Mouse (Mus musculus): ENCODE measurements around the gene Hoxa3. TPM values are rescaled to one million over a fixed set of nuclear protein-coding genes. Genes with fewer than 3 reads are reported as not detected.

Gene Hoxa3
- polyA plus RNA-seq, 1 experiment from 2014 or later, result 3.4 TPM

GRCm38 (mm10) chr6:52246916-52247315 is 33.8 kb upstream of the Hoxa3 start:
- no peak overlapping the region for H3K27ac ChIP-seq (ENCODE audit: low read depth, low read length)
- H3K4me2 ChIP-seq (replicated peaks; ENCODE audit: low read depth), result peak overlapping the region; percentile 37; the same call in 1 of the 2 replicates

GRCm38 (mm10) chr6:52246403-52246803 is 33.3 kb upstream of the Hoxa3 start:
- Histone ChIP-seq H3K27ac (ENCODE audit: low read depth, low read length) (no peak overlapping the region), H3K9ac (ENCODE audit: low read depth, low read length) (0 out of 2 replicates have a peak overlapping the region, but pooled peaks have one; percentile 13), H3K36me3 (ENCODE audit: control insufficient read depth, insufficient read depth) (no peaks in the 10 kb centered on the region; the same call in 1 of the 2 replicates), H3K9me3 (ENCODE audit: control insufficient read depth) (no peaks in the 10 kb centered on the region), H3K4me2 (replicated peaks; ENCODE audit: low read depth) (peak overlapping the region; percentile 37; the same call in 1 of the 2 replicates), H3K4me3 (ENCODE audit: low read depth, low read length) (peak overlapping the region; percentile 30), H3K27me3 (replicated peaks; ENCODE audit: control insufficient read depth, insufficient read depth, low read length) (peaks cover 98% of the 10 kb centered on the region), H3K4me1 (replicated peaks; ENCODE audit: control insufficient read depth, insufficient read depth, low read length) (no peaks in the 10 kb centered on the region)
- ATAC-seq, result no peak
- under 1% methylated on average over 26 of the region's 26 CpGs for WGBS
- TF ChIP-seq CTCF (IDR thresholded peaks at IDR 0.05; ENCODE audit: low read depth), result no peak

More at GRCm38 (mm10) chr6:52246916-52247315, 33.8 kb upstream of the Hoxa3 start:
- no peak for TF ChIP-seq CTCF (IDR thresholded peaks at IDR 0.05; ENCODE audit: low read depth)
- peak overlapping the region; percentile 30; the same call in 1 of the 2 replicates for H3K4me3 ChIP-seq (ENCODE audit: low read depth, low read length)
- WGBS, result 4% methylated on average over 3 of the region's 3 CpGs
- peaks cover 98% of the 10 kb centered on the region for H3K27me3 ChIP-seq (replicated peaks; ENCODE audit: control insufficient read depth, insufficient read depth, low read length)
- no peaks in the 10 kb centered on the region for H3K9me3 ChIP-seq (ENCODE audit: control insufficient read depth)
- no peaks in the 10 kb centered on the region for H3K4me1 ChIP-seq (replicated peaks; ENCODE audit: control insufficient read depth, insufficient read depth, low read length)
- no peak overlapping the region for H3K9ac ChIP-seq (ENCODE audit: low read depth, low read length)
- no peak for ATAC-seq
- no peaks in the 10 kb centered on the region; the same call in 1 of the 2 replicates for H3K36me3 ChIP-seq (ENCODE audit: control insufficient read depth, insufficient read depth)

GRCm38 (mm10) chr6:52245757-52246142 is 32.6 kb upstream of the Hoxa3 start, which contains the start of gene Hoxa11:
Gene Hoxa11, minus strand, starts transcription at chr6:52245810.
- no peaks in the 10 kb centered on the region; the same call in 1 of the 2 replicates for H3K36me3 ChIP-seq (ENCODE audit: control insufficient read depth, insufficient read depth)
- peaks cover 98% of the 10 kb centered on the region for H3K27me3 ChIP-seq (replicated peaks; ENCODE audit: control insufficient read depth, insufficient read depth, low read length)
- H3K4me1 ChIP-seq (replicated peaks; ENCODE audit: control insufficient read depth, insufficient read depth, low read length), result no peaks in the 10 kb centered on the region
- ATAC-seq, result no peak
- TF ChIP-seq CTCF (IDR thresholded peaks at IDR 0.05; ENCODE audit: low read depth), result no peak
- under 1% methylated on average over 20 of the region's 20 CpGs for WGBS
- peak within 1 kb of the TSS; percentile 30 for H3K4me3 ChIP-seq (ENCODE audit: low read depth, low read length)
- peak within 1 kb of the TSS; percentile 13; the same call in 1 of the 2 replicates for H3K9ac ChIP-seq (ENCODE audit: low read depth, low read length)
- H3K4me2 ChIP-seq (replicated peaks; ENCODE audit: low read depth), result peak within 1 kb of the TSS; percentile 40
- H3K27ac ChIP-seq (ENCODE audit: low read depth, low read length), result no peak within 1 kb of the TSS
- H3K9me3 ChIP-seq (ENCODE audit: control insufficient read depth), result no peaks in the 10 kb centered on the region

- H3K4me2 ChIP-seq (replicated peaks; ENCODE audit: low read depth), result peak overlapping the region; percentile 40
- WGBS, result under 1% methylated on average over 71 of the region's 71 CpGs
- no peak for ATAC-seq
- H3K4me1 ChIP-seq (replicated peaks; ENCODE audit: control insufficient read depth, insufficient read depth, low read length), result no peaks in the 10 kb centered on the region
- peak overlapping the region; percentile 8; the same call in 1 of the 2 replicates for H3K9ac ChIP-seq (ENCODE audit: low read depth, low read length)
- no peaks in the 10 kb centered on the region for H3K9me3 ChIP-seq (ENCODE audit: control insufficient read depth)
- peak overlapping the region; percentile 30 for H3K4me3 ChIP-seq (ENCODE audit: low read depth, low read length)
- peaks cover 100% of the 10 kb centered on the region for H3K27me3 ChIP-seq (replicated peaks; ENCODE audit: control insufficient read depth, insufficient read depth, low read length)
- H3K36me3 ChIP-seq (ENCODE audit: control insufficient read depth, insufficient read depth), result no peaks in the 10 kb centered on the region; the same call in 1 of the 2 replicates
- H3K27ac ChIP-seq (ENCODE audit: low read depth, low read length), result no peak overlapping the region
- TF ChIP-seq CTCF (IDR thresholded peaks at IDR 0.05; ENCODE audit: low read depth), result no peak
Observed at GRCm38 (mm10) chr6:52245040-52245756, 32.1 kb upstream of the Hoxa3 start.

- Histone ChIP-seq H3K4me2 (replicated peaks; ENCODE audit: low read depth) (peak overlapping the region; percentile 40), H3K27ac (ENCODE audit: low read depth, low read length) (no peak overlapping the region), H3K9me3 (ENCODE audit: control insufficient read depth) (no peaks in the 10 kb centered on the region), H3K9ac (ENCODE audit: low read depth, low read length) (peak overlapping the region; percentile 8; the same call in 1 of the 2 replicates), H3K36me3 (ENCODE audit: control insufficient read depth, insufficient read depth) (no peaks in the 10 kb centered on the region; the same call in 1 of the 2 replicates), H3K4me3 (ENCODE audit: low read depth, low read length) (peak overlapping the region; percentile 30), H3K27me3 (replicated peaks; ENCODE audit: control insufficient read depth, insufficient read depth, low read length) (peaks cover 100% of the 10 kb centered on the region), H3K4me1 (replicated peaks; ENCODE audit: control insufficient read depth, insufficient read depth, low read length) (no peaks in the 10 kb centered on the region)
- ATAC-seq, result no peak
- 3% methylated on average over 23 of the region's 23 CpGs for WGBS
- TF ChIP-seq CTCF (IDR thresholded peaks at IDR 0.05; ENCODE audit: low read depth), result no peak
Observed at GRCm38 (mm10) chr6:52244471-52245039, 31.4 kb upstream of the Hoxa3 start.

- peak overlapping the region; percentile 30; the same call in 1 of the 2 replicates for H3K4me3 ChIP-seq (ENCODE audit: low read depth, low read length)
- no peaks in the 10 kb centered on the region for H3K4me1 ChIP-seq (replicated peaks; ENCODE audit: control insufficient read depth, insufficient read depth, low read length)
- H3K9me3 ChIP-seq (ENCODE audit: control insufficient read depth), result no peaks in the 10 kb centered on the region
- TF ChIP-seq CTCF (IDR thresholded peaks at IDR 0.05; ENCODE audit: low read depth), result no peak
- no peak for ATAC-seq
- no peak overlapping the region for H3K9ac ChIP-seq (ENCODE audit: low read depth, low read length)
- peaks cover 100% of the 10 kb centered on the region for H3K27me3 ChIP-seq (replicated peaks; ENCODE audit: control insufficient read depth, insufficient read depth, low read length)
- 0% methylated on average over 12 of the region's 12 CpGs for WGBS
- peak overlapping the region; percentile 37 for H3K4me2 ChIP-seq (replicated peaks; ENCODE audit: low read depth)
- no peak overlapping the region for H3K27ac ChIP-seq (ENCODE audit: low read depth, low read length)
- H3K36me3 ChIP-seq (ENCODE audit: control insufficient read depth, insufficient read depth), result no peaks in the 10 kb centered on the region; the same call in 1 of the 2 replicates
Observed at GRCm38 (mm10) chr6:52243681-52244121, 30.6 kb upstream of the Hoxa3 start.
